Mouse (Mus musculus) myocyte (in vitro differentiated cells): Measurements from ENCODE around the gene Dach1.

Source experiments
- E2F4 ChIP-seq: IDR thresholded peaks from one replicate; pipeline ENCODE4 v1.6.1; 2011; ENCODE audit warnings: mild to moderate bottlenecking, control low read depth, moderate library complexity; ENCODE audit not compliant: insufficient read depth
- MAX ChIP-seq: IDR thresholded peaks from one replicate; pipeline ENCODE4 v1.6.1; 2011; ENCODE audit warnings: low read depth, mild to moderate bottlenecking, control low read depth
- MYOD1 ChIP-seq, 3 experiments: IDR thresholded peaks; one replicate each; pipeline ENCODE4 v1.6.1; 2011; ENCODE audit warnings: control low read depth in 2 of 3, low read depth in 2 of 3, mild to moderate bottlenecking in 2 of 3, moderate library complexity in 1 of 3; ENCODE audit not compliant: insufficient read length in 2 of 3, control insufficient read depth in 1 of 3
- MYOG ChIP-seq, 3 experiments: IDR thresholded peaks; one replicate each; pipeline ENCODE4 v1.6.1; 2011; ENCODE audit warnings: control low read depth in 2 of 3, low read depth in 2 of 3, mild to moderate bottlenecking in 2 of 3; ENCODE audit not compliant: insufficient read length in 2 of 3, control insufficient read depth in 1 of 3, insufficient read depth in 1 of 3
- POLR2A ChIP-seq: IDR thresholded peaks from one replicate; pipeline ENCODE4 v1.6.1; 2011; ENCODE audit warnings: low read depth, mild to moderate bottlenecking, control low read depth, moderate library complexity; ENCODE audit not compliant: insufficient read length
- POLR2AphosphoS2 ChIP-seq: IDR thresholded peaks from one replicate; pipeline ENCODE4 v1.6.1; 2011; ENCODE audit warnings: low read depth, control low read depth; ENCODE audit not compliant: insufficient read length
- REST ChIP-seq: IDR thresholded peaks from one replicate; pipeline ENCODE4 v1.6.1; 2011; ENCODE audit warnings: mild to moderate bottlenecking, control low read depth, moderate library complexity; ENCODE audit not compliant: insufficient read depth, insufficient read length
- TCF12 ChIP-seq: IDR thresholded peaks from one replicate; pipeline ENCODE4 v1.6.1; 2011; ENCODE audit warnings: mild to moderate bottlenecking, control low read depth; ENCODE audit not compliant: poor library complexity, insufficient read depth, severe bottlenecking
- TCF3 ChIP-seq: IDR thresholded peaks from one replicate; pipeline ENCODE4 v1.6.1; 2011; ENCODE audit warnings: low read depth, control low read depth; ENCODE audit not compliant: insufficient read length
- USF1 ChIP-seq: IDR thresholded peaks from one replicate; pipeline ENCODE4 v1.6.1; 2011; ENCODE audit warnings: low read depth, mild to moderate bottlenecking, control low read depth, moderate library complexity

DNA sequence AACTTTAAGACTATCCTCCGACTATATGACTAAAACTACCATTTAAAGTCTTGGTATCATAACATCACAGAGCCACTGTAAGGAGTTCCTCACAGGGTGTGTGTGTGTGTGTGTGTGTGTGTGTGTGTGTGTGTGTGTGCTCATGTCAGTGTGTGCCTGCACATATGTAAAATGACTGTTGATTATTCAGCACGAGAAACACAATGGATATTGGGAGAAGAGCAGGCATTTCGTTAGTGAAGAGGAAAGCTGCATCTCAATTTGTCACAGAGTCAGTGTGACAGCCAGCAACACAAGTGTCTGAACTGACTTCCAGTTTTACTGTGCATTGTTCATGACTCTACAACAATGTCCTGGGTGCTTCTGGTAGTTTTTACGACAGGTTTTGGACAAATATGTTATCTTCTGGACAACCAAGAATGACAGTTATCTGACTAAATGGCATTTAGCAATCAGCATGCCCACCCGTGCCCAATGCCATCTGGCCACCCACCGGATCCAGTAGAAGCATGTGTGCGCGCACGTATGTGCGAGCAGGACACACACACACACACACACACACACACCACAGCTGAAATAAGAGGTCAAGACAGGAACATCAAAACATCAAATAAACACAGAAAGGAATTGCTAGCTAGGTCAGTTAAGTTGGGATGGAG is 3.1 kb downstream of the Dach1 start:
- no peak for TF ChIP-seq POLR2A
- no peak for TF ChIP-seq TCF3
- TF ChIP-seq USF1: no peak
- TF ChIP-seq E2F4: no peak
- TF ChIP-seq TCF12: no peak
- TF ChIP-seq MAX: no peak
- no peak for TF ChIP-seq MYOD1 (IDR thresholded peaks at IDR 0.05; ENCODE audit: control insufficient read depth in 1 of 3, insufficient read length in 2 of 3, low read depth in 2 of 3)
- no peak for TF ChIP-seq POLR2AphosphoS2
- no peak for TF ChIP-seq MYOG (IDR thresholded peaks at IDR 0.05; ENCODE audit: control insufficient read depth in 1 of 3, insufficient read depth in 1 of 3, insufficient read length in 2 of 3, low read depth in 2 of 3)
- TF ChIP-seq REST: no peak
